Mouse (Mus musculus) Patski (cell line): ENCODE measurements at regions not wholly inside any gene's neighbourhood (a gene's known extent, or its start where the extent isn't known, plus 50 kb on each side); places are given as distances from the start of the nearest gene placed in this dataset.

Source experiments
- ATAC-seq: fragments of 100-300 bp; one replicate; pipeline ENCODE4 v1.8.0; 2021
- CTCF ChIA-PET: fragments of 350-600 bp; sonication (Branson Sonifier 250); formaldehyde crosslinking; loops from one replicate; lab custom pipeline; 2022; ENCODE audit warnings: inconsistent platforms; lab: Charles Lee
- POLR2A ChIA-PET: fragments of 350-600 bp; sonication (Branson Sonifier 250); formaldehyde crosslinking; loops from one replicate; lab custom pipeline; 2022; ENCODE audit warnings: antibody characterized with exemption, inconsistent platforms; lab: Charles Lee
- DNase-seq: peaks from one replicate; pipeline ENCODE4 v3.0.0-alpha.2; 2011; ENCODE audit warnings: low read depth, low spot score
- H3K27me3 ChIP-seq: fragments of 371-371 bp; one replicate; pipeline ENCODE4 v1.5.1; 2021
- CTCF ChIP-seq: fragments of 100-300 bp; IDR thresholded peaks from one replicate; pipeline ENCODE4 v1.5.1; 2021
- in situ Hi-C: fragments of 300-500 bp; cut with MboI; formaldehyde crosslinking; loops from 3 replicates; pipeline ENCODE4 v1.11.1; 2018; ENCODE audit warnings: low pct_unique_long_range_greater_than_20kb, mixed read lengths

DNA sequence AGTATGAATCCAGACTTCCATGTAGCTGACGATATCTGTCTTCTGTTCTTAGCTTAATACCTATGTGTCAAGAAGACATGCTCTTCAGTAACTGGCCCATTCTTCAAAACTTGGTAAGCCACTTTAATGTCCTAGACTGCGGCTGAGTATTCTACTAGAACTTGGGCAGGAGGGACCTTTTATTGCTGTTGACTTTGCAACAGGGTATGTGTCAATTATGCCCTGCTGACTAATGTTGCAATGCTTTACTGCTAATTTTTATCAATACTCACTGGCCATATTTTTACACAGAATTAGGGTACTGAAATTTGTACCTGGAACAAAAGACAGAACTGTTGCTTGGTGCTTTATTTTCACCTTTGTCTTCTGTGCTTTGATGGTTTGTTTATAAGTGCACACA lies 746.9 kb downstream of the Ppargc1a start:
- ATAC-seq (no peak), DNase-seq (no peak)
- ChIA-PET POLR2A (no interaction called here), CTCF (no interaction called here)
- in situ Hi-C loops = no loop called here
- peaks cover 8% of the 10 kb centered on the region for H3K27me3 ChIP-seq
- no peak for TF ChIP-seq CTCF

DNA sequence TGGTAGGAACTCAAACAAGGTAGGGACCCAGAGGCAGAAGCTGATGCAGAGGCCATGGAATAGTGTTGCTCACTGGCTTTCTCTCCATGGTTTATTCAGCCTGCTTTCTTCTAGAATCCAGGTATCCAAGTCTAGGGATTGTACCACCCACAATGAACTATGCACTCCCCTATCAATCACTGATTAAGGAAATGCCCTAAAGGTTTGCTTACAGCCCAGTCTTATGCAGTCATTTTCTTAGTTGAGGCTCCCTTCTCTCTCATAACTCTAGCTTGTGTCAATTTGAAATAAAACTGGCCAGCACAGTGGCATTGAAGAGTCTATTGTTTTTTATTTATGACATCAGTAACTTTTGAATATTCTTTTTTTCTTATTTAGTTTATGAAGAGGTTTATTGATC lies 747.6 kb downstream of the Ppargc1a start:
- in situ Hi-C loops = no loop called here
- ChIA-PET CTCF (interaction anchor here (0.8 kb wide), 1 partner anchor 12 kb away, joined by 3 read pairs; no protein-coding TSS in a partner anchor), POLR2A (no interaction called here)
- no peak for TF ChIP-seq CTCF
- no peak for DNase-seq
- H3K27me3 ChIP-seq = peaks cover 8% of the 10 kb centered on the region
- ATAC-seq = no peak

DNA sequence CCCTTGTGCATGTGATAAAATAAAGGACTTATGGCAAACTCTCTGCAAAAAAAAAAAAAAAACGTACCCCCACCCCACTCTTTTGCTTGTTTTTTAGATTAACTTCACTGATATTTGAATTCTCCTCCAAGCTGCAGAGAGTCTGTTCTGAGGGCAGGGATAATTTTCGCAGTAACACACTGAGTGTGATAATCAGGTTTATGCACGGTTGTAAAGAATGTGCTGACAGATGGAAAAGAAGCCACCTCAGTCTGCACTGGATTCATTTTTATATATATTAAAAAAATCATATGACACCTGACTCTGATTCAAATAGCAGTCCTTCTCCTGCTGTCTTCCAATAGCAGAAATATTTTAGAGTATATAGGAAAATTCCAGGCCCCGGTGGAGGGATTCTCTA lies 736.5 kb upstream of the Adgra3 start:
- in situ Hi-C loops = no loop called here
- POLR2A ChIA-PET = no interaction called here
- H3K27me3 ChIP-seq = no peaks in the 10 kb centered on the region
- TF ChIP-seq CTCF = no peak
- CTCF ChIA-PET = no interaction called here
- DNase-seq (no peak), ATAC-seq (no peak)

DNA sequence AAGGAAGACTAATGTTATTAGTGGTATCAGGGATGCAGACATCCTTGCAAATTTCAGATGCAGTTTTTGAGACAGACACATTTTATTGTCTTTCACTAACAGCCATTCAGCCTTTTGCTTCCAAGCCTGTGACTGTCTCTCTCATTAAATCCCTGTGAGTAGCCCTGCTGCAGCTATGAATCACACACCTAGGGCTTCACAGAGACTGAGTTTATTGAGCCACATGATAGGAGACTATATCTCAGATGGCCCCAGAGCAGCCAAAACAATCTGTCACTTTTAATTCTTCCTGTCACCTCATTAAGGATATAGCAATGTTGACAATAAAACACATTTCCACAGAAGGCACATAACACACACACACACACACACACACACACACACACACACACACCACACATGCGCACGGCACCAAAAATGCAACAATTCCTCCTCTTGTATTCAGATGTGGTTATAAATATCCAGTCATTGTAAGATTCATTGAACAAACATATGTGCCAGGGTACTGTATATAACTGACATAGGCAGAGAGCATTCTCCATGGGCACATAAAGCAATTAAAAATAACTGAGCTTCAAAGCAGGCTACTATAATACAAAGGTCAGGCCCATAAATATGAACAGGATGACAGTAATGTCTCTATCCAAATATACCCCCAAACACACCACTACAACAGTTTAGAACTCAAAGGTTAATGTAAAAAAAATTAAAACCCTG lies 735.8 kb upstream of the Adgra3 start:
- no peak for TF ChIP-seq CTCF
- DNase-seq = peak; percentile 17
- H3K27me3 ChIP-seq = no peaks in the 10 kb centered on the region
- in situ Hi-C loops = no loop called here
- ChIA-PET CTCF (no interaction called here), POLR2A (interaction anchor here (0.6 kb wide), 1 partner anchor 20 kb away, joined by 3 read pairs; no protein-coding TSS in a partner anchor)
- no peak for ATAC-seq

DNA sequence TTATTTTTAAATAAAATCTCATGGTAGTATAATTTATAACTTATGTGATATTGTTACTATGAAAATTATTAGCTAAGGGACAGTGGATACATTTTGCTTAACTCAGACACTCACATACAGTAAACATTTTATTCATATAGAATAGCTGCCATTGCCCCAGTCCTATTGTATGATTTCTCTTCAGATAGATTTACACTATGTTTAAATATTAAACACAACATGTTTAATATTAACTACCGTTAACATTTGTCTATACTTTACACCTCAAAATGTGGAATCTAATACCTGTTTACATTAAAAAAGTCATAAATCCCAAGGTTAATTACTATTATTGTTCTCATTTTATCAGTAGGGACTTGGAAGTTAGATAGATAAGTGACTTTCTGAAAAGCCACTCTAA lies 734.8 kb upstream of the Adgra3 start:
- H3K27me3 ChIP-seq = no peaks in the 10 kb centered on the region
- DNase-seq (no peak), ATAC-seq (no peak)
- in situ Hi-C loops = no loop called here
- POLR2A ChIA-PET = no interaction called here
- CTCF ChIA-PET = no interaction called here
- TF ChIP-seq CTCF = no peak

DNA sequence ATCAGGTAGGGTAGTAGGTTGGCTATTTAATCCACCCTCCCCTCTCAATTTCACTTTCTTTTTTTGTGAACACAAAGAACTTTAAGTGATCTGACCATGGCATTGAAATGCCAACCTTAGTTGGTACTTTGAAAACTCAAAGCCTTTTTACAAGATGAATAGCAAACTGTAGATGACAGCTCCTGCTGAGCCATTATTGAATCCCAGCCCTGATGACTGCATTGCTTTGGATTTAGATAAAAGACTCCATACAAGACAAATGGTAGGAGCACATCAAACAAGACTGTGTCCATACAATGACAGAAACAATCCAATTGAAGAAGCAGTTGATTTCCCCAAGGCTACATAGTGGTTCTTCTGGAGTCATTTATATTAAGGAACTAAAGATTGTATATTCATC lies 726.5 kb upstream of the Adgra3 start:
- TF ChIP-seq CTCF = no peak
- H3K27me3 ChIP-seq = peaks cover 10% of the 10 kb centered on the region
- ChIA-PET CTCF (no interaction called here), POLR2A (no interaction called here)
- DNase-seq (no peak), ATAC-seq (no peak)
- in situ Hi-C loops = no loop called here

DNA sequence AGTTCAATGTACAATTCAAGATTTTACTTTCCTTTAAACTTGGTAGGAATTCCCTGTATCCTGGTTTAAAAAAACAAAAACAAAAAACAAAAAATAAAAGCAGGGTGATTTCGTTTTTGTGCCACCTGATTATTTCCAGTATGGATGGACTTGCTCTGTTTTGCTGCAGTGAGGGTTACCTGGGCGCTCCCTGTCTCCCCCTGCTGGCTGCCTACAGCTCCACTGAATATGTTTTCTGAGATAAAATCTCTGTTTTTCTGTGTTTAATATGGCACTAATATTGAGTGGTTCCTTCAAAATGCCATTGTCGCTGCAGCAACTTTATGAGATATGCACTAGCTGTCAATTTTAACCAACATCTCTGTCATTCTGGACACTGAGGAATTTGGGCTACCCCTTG lies 720.3 kb upstream of the Adgra3 start:
- ChIA-PET POLR2A (no interaction called here), CTCF (no interaction called here)
- ATAC-seq (no peak), DNase-seq (no peak)
- in situ Hi-C loops = no loop called here
- H3K27me3 ChIP-seq = peaks cover 9% of the 10 kb centered on the region
- peak; percentile 67 for TF ChIP-seq CTCF

DNA sequence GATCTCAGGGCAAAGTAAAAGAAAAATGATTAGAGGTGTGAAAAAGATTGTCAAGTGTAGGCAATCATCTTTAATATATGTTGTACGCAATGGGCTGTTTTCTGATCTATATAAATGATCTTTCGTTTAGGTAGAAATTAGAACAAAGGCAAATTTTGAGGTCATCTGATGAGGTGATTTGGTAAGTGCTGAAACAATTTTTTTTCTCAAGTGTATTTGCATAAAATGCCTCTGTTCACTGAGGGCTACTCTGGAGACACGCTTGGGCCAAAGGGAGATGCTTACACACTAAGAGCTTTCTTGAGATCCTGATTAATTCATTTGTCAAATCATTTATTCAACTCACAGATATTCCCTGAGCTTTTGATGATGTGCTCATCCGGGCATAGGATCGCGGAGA lies 719.4 kb upstream of the Adgra3 start:
- ATAC-seq (no peak), DNase-seq (no peak)
- no peak for TF ChIP-seq CTCF
- CTCF ChIA-PET = no interaction called here
- in situ Hi-C loops = no loop called here
- peaks cover 9% of the 10 kb centered on the region for H3K27me3 ChIP-seq
- POLR2A ChIA-PET = no interaction called here

DNA sequence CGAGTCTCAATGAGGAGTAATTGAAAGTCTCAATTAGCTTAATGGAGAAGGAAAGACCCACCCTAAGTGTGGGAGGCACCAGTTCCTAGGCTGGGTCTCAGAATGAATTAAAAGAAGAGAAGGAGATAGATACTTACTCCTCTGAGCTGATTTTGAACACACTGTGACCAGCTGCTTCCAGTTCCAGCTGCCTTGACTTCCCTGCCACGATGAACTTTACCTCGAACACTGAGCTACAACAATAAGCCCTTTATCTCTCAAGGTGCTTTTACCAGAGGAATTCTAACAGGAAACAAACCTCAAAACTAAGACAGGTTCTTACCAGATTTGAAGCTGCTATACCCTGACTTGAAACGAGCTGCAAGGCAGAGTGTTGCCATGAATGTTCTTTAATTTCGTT lies 703.5 kb upstream of the Adgra3 start:
- no peak for DNase-seq
- ATAC-seq = no peak
- CTCF ChIA-PET = interaction anchor here (1.3 kb wide), 1 partner anchor 9 kb away, joined by 8 read pairs; no protein-coding TSS in a partner anchor
- POLR2A ChIA-PET = no interaction called here
- TF ChIP-seq CTCF = no peak
- in situ Hi-C loops = no loop called here
- H3K27me3 ChIP-seq = peaks cover 4% of the 10 kb centered on the region

DNA sequence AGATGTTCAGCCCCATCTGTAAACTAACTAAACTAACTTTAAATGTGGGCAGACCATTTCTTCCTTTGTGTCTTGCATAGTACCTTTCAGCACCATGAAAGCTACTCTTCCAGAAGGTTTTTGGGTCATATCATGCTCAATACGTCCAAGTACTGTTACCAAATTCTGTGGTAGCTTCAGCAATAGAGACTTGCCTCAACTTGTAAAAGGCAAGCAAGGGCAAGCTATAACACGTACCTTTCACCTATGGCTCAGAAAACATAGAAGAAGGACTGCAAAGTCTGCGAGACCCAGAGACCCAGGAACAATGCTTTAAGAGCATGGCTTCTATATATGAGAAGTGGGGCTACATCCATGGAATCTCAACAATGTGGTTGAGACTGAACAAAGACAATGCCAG lies 701.6 kb upstream of the Adgra3 start:
- in situ Hi-C loops = no loop called here
- no peak for ATAC-seq
- DNase-seq = no peak
- ChIA-PET CTCF (interaction anchor here (1.2 to 1.7 kb wide), 4 partner anchors 12 to 23 kb away, joined by 3 to 4 read pairs (median 4); no protein-coding TSS in a partner anchor), POLR2A (no interaction called here)
- TF ChIP-seq CTCF = no peak
- H3K27me3 ChIP-seq = peaks cover 4% of the 10 kb centered on the region

DNA sequence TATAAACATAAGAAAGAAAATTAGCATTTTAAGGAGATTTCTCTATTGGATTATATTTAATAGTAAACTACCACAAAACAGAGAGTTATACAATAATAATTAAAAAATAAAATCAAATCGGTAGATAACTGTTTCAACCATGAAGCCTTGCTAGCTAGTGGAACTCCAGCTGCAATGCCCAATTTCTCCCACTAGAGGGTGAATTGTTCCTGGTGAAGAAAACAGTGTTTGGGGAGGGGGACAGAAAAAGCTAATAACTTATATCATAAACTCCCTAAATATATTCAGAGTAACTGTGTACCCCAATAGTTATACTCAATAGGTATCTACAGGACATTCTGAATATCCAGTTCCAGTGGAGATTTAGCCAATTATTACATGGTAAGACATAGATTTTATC lies 694.0 kb upstream of the Adgra3 start:
- ATAC-seq = no peak
- peak; percentile 83 for TF ChIP-seq CTCF
- CTCF ChIA-PET = interaction anchor here (0.6 to 2.9 kb wide), 16 partner anchors 8 to 1313 kb away, joined by 3 to 11 read pairs (median 4); no protein-coding TSS in a partner anchor
- POLR2A ChIA-PET = no interaction called here
- in situ Hi-C loops = loop anchor here (10.0 kb wide), 1 partner anchor 1312 kb away; no protein-coding TSS in a partner anchor
- peaks cover 7% of the 10 kb centered on the region for H3K27me3 ChIP-seq
- no peak for DNase-seq
